Mouse (Mus musculus) cortical plate, adult 2 months (tissue): Measurements from ENCODE around the gene Prdm5. TPM values are rescaled to one million over a fixed set of nuclear protein-coding genes. Genes with fewer than 3 reads are reported as not detected.

Experiments
- H3K27ac ChIP-seq: fragments of 200-500 bp; 2 replicates; pipeline ENCODE4 v1.5.1; 2012; ENCODE audit warnings: low read length, control low read depth, inconsistent platforms; ENCODE audit not compliant: insufficient read depth
- H3K4me1 ChIP-seq: fragments of 200-500 bp; 2 replicates; pipeline ENCODE4 v1.6.1; 2011; ENCODE audit warnings: low read length; ENCODE audit not compliant: control insufficient read depth, insufficient read depth
- H3K4me3 ChIP-seq: fragments of 200-500 bp; 2 replicates; pipeline ENCODE4 v1.5.1; 2011; ENCODE audit warnings: mild to moderate bottlenecking, low read length, control low read depth; ENCODE audit not compliant: insufficient read depth
- CTCF ChIP-seq: fragments of 200-500 bp; IDR thresholded peaks from 2 replicates; pipeline ENCODE4 v1.5.1; 2011; ENCODE audit warnings: mild to moderate bottlenecking, control low read depth, low read length; ENCODE audit not compliant: insufficient read depth; ENCODE audit errors: extremely low read depth
- POLR2A ChIP-seq: fragments of 200-500 bp; IDR thresholded peaks from 2 replicates; pipeline ENCODE4 v1.6.1; 2011; ENCODE audit warnings: mild to moderate bottlenecking, low read length, control low read depth; ENCODE audit not compliant: insufficient read depth; ENCODE audit errors: extremely low read depth
- polyA plus RNA-seq: library from polyadenylated mRNA; depleted of rRNA; stranded (reverse); fragments of >200 nt; gene quantifications from 2 replicates; pipeline ENCODE4 v1.2.3, GENCODE M21; 2012; rRNA removed

Prdm5 gene
- 4.8 and 6.0 TPM in 2 replicates for polyA plus RNA-seq

GRCm38 (mm10) chr6:65778861-65779688 lies at the start of gene Prdm5:
TSS of gene Prdm5 (plus strand) at chr6:65778988.
- TF ChIP-seq CTCF = no peak
- no peak for TF ChIP-seq POLR2A
- Histone ChIP-seq H3K4me3 (peak within 1 kb of the TSS; percentile 54), H3K4me1 (no peaks in the 10 kb centered on the region; the same call in 1 of the 2 replicates), H3K27ac (no peak within 1 kb of the TSS)

GRCm38 (mm10) chr6:65739442-65739841 lies 39.3 kb upstream of the Prdm5 start:
- H3K4me1 ChIP-seq = no peaks in the 10 kb centered on the region
- no peak overlapping the region for H3K27ac ChIP-seq
- H3K4me3 ChIP-seq = no peak overlapping the region
- no peak for TF ChIP-seq CTCF
- TF ChIP-seq POLR2A = no peak

GRCm38 (mm10) chr6:65743144-65743870 lies 35.5 kb upstream of the Prdm5 start:
- Histone ChIP-seq H3K4me1 (no peaks in the 10 kb centered on the region), H3K4me3 (no peak overlapping the region), H3K27ac (no peak overlapping the region)
- TF ChIP-seq POLR2A (no peak), CTCF (no peak)

GRCm38 (mm10) chr6:65743871-65744202 lies 35.0 kb upstream of the Prdm5 start:
- TF ChIP-seq POLR2A (no peak), CTCF (no peak)

GRCm38 (mm10) chr6:65758214-65758613 lies 20.6 kb upstream of the Prdm5 start:
- TF ChIP-seq POLR2A (no peak), CTCF (no peak)
- no peak overlapping the region for H3K4me3 ChIP-seq
- H3K4me1 ChIP-seq = no peaks in the 10 kb centered on the region
- H3K27ac ChIP-seq = no peak overlapping the region

More at GRCm38 (mm10) chr6:65743871-65744202, 35.0 kb upstream of the Prdm5 start:
- Histone ChIP-seq H3K4me3 (no peak overlapping the region), H3K4me1 (no peaks in the 10 kb centered on the region), H3K27ac (no peak overlapping the region)

GRCm38 (mm10) chr6:65759174-65759573 lies 19.6 kb upstream of the Prdm5 start:
- H3K4me1 ChIP-seq = no peaks in the 10 kb centered on the region
- TF ChIP-seq POLR2A (no peak), CTCF (no peak)
- no peak overlapping the region for H3K4me3 ChIP-seq
- H3K27ac ChIP-seq = no peak overlapping the region

GRCm38 (mm10) chr6:65760073-65760472 lies 18.7 kb upstream of the Prdm5 start:
- no peak overlapping the region for H3K4me3 ChIP-seq
- TF ChIP-seq CTCF (no peak), POLR2A (no peak)
- no peaks in the 10 kb centered on the region for H3K4me1 ChIP-seq
- no peak overlapping the region for H3K27ac ChIP-seq

- no peak overlapping the region for H3K4me3 ChIP-seq
Measured at GRCm38 (mm10) chr6:65764459-65764858, 14.3 kb upstream of the Prdm5 start.

GRCm38 (mm10) chr6:65765057-65765456 lies 13.7 kb upstream of the Prdm5 start:
- no peak for TF ChIP-seq CTCF
- no peak for TF ChIP-seq POLR2A
- H3K4me3 ChIP-seq = no peak overlapping the region
- H3K27ac ChIP-seq = no peak overlapping the region
- H3K4me1 ChIP-seq = no peaks in the 10 kb centered on the region

More at GRCm38 (mm10) chr6:65764459-65764858, 14.3 kb upstream of the Prdm5 start:
- Histone ChIP-seq H3K4me1 (no peaks in the 10 kb centered on the region), H3K27ac (no peak overlapping the region)
- TF ChIP-seq CTCF = no peak
- no peak for TF ChIP-seq POLR2A

- TF ChIP-seq CTCF = no peak
- no peak for TF ChIP-seq POLR2A
- Histone ChIP-seq H3K4me1 (no peaks in the 10 kb centered on the region), H3K4me3 (no peak overlapping the region), H3K27ac (no peak overlapping the region)
Measured at GRCm38 (mm10) chr6:65765752-65766397, 12.9 kb upstream of the Prdm5 start.

- TF ChIP-seq CTCF (no peak), POLR2A (no peak)
- Histone ChIP-seq H3K4me3 (no peak overlapping the region), H3K4me1 (no peaks in the 10 kb centered on the region), H3K27ac (no peak overlapping the region)
Measured at GRCm38 (mm10) chr6:65767911-65768310, 10.9 kb upstream of the Prdm5 start.
